Mouse (Mus musculus) heart, embryonic 10.5 days (tissue): ENCODE data around the gene Fibp. TPM values are rescaled to one million over a fixed set of nuclear protein-coding genes. Genes with fewer than 3 reads are reported as not detected.

Source experiments
- DNase-seq: peaks from one replicate; pipeline ENCODE4 v3.0.0-alpha.2; 2017; ENCODE audit warnings: low spot score
- H3K27ac ChIP-seq: fragments of 300-500 bp; sonication (generic); 2 replicates; pipeline ENCODE4 v1.5.1; 2016; ENCODE audit warnings: mild to moderate bottlenecking
- H3K27me3 ChIP-seq: fragments of 300-500 bp; sonication (generic); 2 replicates; pipeline ENCODE4 v1.6.1; 2016; ENCODE audit warnings: mild to moderate bottlenecking; ENCODE audit not compliant: poor library complexity, insufficient read depth, severe bottlenecking
- H3K36me3 ChIP-seq: fragments of 300-500 bp; sonication (generic); 2 replicates; pipeline ENCODE4 v1.6.1; 2016; ENCODE audit warnings: mild to moderate bottlenecking, moderate library complexity
- H3K4me1 ChIP-seq: fragments of 300-500 bp; sonication (generic); 2 replicates; pipeline ENCODE4 v1.6.1; 2016; ENCODE audit warnings: mild to moderate bottlenecking
- H3K4me3 ChIP-seq: fragments of 300-500 bp; sonication (generic); 2 replicates; pipeline ENCODE4 v1.5.1; 2016; ENCODE audit warnings: mild to moderate bottlenecking, moderate library complexity
- H3K9me3 ChIP-seq: fragments of 300-500 bp; sonication (generic); 2 replicates; pipeline ENCODE4 v1.6.1; 2016; ENCODE audit warnings: mild to moderate bottlenecking, moderate library complexity
- WGBS: fragments of 180-500 bp; shearing (Covaris S2); methylation state at CpG from one replicate; pipeline ENCODE4 v1.1.7; 2016; 5-methylcytosine and 5-hydroxymethylcytosine counted together
- polyA plus RNA-seq: library from polyadenylated mRNA; unstranded; fragments of >200 nt; fragmentation: Nextera tagmentation; extraction: Ambion mirVana; gene quantifications from 2 replicates; pipeline ENCODE4 v1.2.1, GENCODE M21; 2016

The Fibp gene
- polyA plus RNA-seq, 1 experiment from 2014 or later = 87.9 TPM

DNA sequence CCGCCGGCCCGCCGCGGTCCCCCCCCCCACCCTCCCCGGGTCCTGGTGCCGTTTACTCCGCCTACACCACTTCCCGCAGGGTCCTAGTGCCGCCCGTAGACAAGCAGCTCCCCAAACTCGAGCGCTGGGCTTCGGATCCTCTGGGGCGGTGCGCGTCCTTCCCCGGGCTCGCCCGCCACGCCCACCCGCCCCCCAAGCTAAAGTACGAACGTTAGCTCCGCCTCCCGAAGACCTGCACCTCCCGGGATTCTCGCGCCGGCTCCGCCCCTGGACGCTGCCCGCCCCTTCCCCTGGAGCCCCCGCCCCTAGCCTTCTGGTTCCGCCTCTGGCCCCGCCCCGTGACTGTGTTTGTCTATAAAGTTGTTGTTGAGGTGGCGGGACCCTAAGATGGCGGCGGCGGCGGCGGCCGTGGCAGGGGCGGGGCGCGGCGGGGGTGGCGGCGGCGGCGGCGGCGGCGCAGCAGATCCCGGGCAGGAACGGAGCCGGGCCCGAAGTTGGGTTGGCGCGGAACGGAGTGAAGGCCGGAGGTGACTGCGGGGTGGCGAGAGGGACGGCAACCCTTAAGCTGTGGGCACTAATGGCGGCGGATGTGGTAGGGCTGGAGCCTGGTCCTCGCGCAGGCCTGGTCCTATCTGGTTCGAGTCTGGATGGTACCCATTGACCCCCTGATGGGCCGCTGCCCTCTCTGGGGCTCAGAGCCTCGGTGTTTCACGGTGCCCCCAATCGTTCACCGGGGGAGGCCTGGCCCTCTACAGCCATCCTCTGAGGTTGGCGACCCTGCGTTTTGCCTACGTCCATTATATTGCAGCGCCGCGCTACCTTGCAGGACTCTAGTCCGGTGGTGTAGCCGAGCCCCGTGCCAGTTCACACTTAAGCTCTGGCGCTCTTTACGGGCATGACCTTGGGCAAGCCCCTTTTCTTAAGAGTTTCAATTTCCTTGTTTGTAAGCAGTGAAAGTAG, 35.4 kb upstream of the Fibp start, which contains the start of the genes Drap1 and AI837181:
Drap1 (minus strand) TSS at position 198 of the 960 bp plus-strand sequence.
AI837181 (plus strand) TSS at position 363 of the 960 bp plus-strand sequence.
- H3K27me3 ChIP-seq = no peaks in the 10 kb centered on the region
- peaks cover 30% of the 10 kb centered on the region for H3K4me1 ChIP-seq
- peak within 1 kb of the TSS; percentile 95 for H3K27ac ChIP-seq
- peak within 1 kb of the TSS; percentile 84 for H3K4me3 ChIP-seq
- no peaks in the 10 kb centered on the region for H3K9me3 ChIP-seq
- DNase-seq = peak; percentile 99
- peaks cover 46% of the 10 kb centered on the region for H3K36me3 ChIP-seq
- WGBS = under 1% methylated on average over 73 of the region's 87 CpGs

DNA sequence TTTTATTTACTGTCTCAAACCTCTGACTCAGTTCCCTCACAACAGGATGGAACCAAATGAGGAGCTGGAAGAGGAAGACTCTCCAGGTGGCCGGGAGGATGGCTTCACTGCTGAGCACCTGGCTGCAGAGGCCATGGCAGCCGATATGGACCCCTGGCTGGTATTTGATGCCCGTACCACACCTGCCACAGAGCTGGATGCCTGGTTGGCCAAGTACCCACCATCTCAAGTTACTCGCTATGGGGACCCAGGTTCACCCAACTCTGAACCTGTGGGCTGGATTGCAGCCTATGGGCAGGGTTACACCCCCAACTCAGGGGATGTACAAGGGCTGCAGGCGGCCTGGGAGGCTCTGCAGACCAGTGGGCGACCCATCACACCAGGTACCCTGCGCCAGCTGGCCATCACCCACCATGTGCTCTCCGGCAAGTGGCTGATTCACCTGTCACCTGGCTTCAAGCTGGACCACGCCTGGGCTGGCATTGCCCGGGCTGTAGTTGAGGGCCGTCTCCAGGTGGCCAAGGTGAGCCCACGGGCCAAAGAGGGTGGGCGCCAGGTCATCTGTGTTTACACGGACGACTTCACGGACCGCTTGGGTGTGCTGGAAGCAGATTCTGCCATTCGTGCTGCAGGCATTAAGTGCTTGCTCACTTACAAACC, 34.4 kb upstream of the Fibp start:
- Histone ChIP-seq H3K27me3 (no peaks in the 10 kb centered on the region), H3K4me3 (peak overlapping the region; percentile 84), H3K36me3 (peaks cover 36% of the 10 kb centered on the region), H3K9me3 (no peaks in the 10 kb centered on the region), H3K27ac (peak overlapping the region; percentile 95), H3K4me1 (peaks cover 30% of the 10 kb centered on the region)
- DNase-seq = no peak
- WGBS = 87% methylated on average over 18 of the region's 18 CpGs

DNA sequence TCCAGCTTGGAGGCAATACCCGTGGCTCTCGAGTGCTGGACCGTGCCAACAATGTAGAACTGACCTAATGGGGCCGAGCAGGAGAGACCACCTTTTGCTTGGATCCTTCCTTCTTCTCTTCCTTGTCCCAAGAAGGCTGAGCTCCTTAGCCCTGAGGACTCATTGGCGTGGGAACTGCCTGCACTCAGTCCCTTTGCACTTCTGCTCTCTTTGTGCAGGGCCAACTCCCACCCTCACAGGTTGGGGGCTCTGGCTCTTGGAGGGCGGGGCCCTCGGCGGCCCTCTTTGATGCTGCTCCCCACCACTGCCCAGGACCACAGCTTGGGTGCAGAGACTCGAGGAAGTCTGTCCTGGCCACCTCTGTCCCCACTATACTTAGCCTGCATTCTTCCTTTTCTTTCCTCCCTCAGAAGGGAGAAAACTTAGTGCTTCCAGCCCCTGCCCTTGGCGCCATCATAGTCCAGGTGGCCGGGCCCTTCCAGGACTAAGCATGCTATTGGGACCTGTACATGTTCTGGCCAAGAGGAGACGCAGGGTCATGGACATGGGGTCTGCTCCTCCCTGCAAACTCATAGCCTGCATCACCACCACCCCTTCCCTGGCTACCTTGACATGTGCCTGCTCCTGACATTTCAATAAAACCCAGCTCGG, 33.6 kb upstream of the Fibp start:
- Histone ChIP-seq H3K27ac (no peak overlapping the region; the same call in 1 of the 2 replicates), H3K27me3 (no peaks in the 10 kb centered on the region), H3K9me3 (no peaks in the 10 kb centered on the region), H3K4me3 (peak overlapping the region; percentile 84; the same call in 1 of the 2 replicates), H3K36me3 (peaks cover 29% of the 10 kb centered on the region), H3K4me1 (peaks cover 30% of the 10 kb centered on the region)
- whole genome bisulfite sequencing = 91% methylated on average over 13 of the region's 13 CpGs
- no peak for DNase-seq

DNA sequence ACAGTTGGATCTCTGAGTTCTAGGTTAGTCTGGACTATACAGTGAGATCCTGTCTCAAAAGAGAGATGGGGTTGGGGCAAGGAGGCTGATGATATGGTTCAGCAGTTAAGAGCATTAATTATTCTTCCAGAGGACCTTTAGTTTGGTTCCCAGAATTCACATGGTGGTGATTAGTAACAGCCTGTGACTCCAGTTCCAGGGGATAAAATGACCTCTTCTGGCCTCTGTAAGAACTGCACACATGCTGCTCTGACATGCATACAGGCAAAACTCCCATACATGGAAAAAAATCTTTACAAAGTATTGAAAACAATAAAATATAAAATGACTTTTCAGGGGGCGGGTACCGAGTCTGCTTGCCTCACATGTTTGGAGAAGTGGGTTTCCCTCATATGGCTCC, 32.3 kb upstream of the Fibp start:
- Histone ChIP-seq H3K27ac (no peak overlapping the region), H3K36me3 (peaks cover 17% of the 10 kb centered on the region), H3K4me3 (no peak overlapping the region), H3K4me1 (peaks cover 32% of the 10 kb centered on the region), H3K9me3 (no peaks in the 10 kb centered on the region), H3K27me3 (no peaks in the 10 kb centered on the region)
- DNase-seq = no peak
- 72% methylated on average over 2 of the region's 2 CpGs for WGBS

DNA sequence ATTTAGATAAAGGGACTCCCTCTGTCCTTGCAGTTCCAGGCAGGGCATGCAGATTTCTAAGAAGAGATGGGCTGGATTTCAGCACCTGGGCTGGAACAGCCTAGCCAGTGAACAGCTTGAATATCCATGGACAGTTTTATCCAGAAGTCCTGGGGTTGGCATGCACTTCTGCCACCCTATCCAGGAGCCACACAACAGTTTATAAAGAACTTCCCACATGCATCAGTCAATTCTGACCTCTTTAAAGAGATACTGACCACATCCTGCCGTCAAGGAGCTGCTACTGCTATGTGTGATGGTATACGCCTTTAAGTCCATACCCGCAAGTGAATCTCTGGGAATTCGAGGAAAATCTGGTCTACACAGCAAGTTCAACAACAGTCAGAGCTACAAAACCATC, 31.2 kb upstream of the Fibp start:
- 0 out of 2 replicates have a peak, but pooled peaks cover 2% of the 10 kb centered on the region for H3K27me3 ChIP-seq
- no peak overlapping the region for H3K27ac ChIP-seq
- H3K4me1 ChIP-seq = peaks cover 33% of the 10 kb centered on the region
- 70% methylated on average over 4 of the region's 4 CpGs for WGBS
- peaks cover 17% of the 10 kb centered on the region for H3K36me3 ChIP-seq
- H3K4me3 ChIP-seq = no peak overlapping the region
- DNase-seq = no peak
- no peaks in the 10 kb centered on the region for H3K9me3 ChIP-seq

DNA sequence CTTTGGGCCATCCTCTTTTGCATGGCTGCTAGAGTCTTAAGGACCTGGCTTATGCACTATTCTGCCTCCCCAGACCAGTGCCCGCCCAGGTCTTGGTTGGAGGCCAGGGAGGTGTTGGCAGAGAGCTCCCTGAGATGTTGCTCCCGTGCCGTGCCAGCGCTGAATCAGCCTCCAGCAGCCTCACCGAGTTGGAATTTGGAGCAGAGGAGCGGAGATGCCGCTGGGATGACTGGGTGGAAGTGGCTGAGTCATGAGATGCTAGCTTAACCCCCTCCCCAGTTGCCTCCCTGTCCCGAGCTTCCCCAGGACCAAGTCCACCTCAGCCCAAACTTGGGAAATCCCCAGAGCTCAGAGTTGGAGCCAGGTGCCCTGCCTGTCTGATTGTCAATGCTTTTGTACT, 30.6 kb upstream of the Fibp start:
- Histone ChIP-seq H3K9me3 (no peaks in the 10 kb centered on the region), H3K27ac (no peak overlapping the region), H3K36me3 (peaks cover 17% of the 10 kb centered on the region), H3K4me3 (no peak overlapping the region), H3K27me3 (0 out of 2 replicates have a peak, but pooled peaks cover 5% of the 10 kb centered on the region), H3K4me1 (peaks cover 36% of the 10 kb centered on the region)
- no peak for DNase-seq
- 70% methylated on average over 8 of the region's 8 CpGs for WGBS

DNA sequence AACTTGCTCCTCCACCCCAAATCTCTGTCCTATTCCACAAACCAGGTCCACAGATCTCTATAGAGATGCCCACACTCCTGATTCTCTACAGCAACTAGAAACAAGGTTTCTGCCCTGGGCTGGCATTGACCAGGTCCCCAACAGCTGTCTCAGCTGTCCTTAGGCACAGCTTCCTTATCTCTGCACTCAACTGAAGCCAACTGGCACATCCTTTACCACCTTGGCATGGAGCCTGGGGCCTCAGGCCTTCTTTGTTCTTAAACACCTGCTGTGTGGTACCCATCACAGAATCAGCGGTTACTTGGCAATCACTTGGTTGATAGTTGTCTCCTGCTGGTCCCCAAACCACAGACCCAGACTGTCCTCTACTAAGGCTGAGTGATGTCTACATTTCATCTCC, 30.0 kb upstream of the Fibp start:
- Histone ChIP-seq H3K4me3 (no peak overlapping the region), H3K36me3 (peaks cover 17% of the 10 kb centered on the region), H3K4me1 (peaks cover 36% of the 10 kb centered on the region), H3K9me3 (no peaks in the 10 kb centered on the region), H3K27ac (no peak overlapping the region), H3K27me3 (0 out of 2 replicates have a peak, but pooled peaks cover 5% of the 10 kb centered on the region)
- WGBS = 86% methylated on average over 1 of the region's 1 CpGs
- no peak for DNase-seq

DNA sequence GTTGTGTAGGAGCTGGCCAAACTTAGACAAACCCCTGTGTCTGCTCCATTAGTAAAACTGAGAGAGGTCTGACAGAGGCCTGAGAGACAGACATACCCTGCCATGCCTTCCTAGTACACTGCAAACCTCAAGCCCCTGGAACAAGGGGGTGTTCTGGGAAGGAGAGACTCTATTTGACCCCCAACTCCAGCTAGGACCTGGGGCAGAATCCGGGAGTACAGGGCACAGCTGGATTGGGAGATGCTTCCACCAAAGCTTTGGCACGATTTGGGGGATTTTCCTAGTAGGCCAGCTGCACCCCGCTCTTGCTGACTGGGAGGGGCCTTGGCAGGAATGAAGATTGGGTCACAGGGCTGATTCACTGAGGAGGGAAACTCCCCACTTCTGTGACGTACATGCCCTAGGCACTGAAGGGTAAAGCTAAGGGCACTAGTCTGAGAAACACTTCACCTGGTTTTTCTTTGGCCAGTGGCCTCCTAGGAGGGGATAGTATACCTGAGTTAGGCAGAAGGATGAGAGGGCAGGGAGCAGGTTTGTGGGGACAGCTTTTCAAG, 28.4 kb upstream of the Fibp start:
- H3K36me3 ChIP-seq = peaks cover 6% of the 10 kb centered on the region
- H3K4me1 ChIP-seq = peaks cover 22% of the 10 kb centered on the region
- no peak overlapping the region for H3K27ac ChIP-seq
- DNase-seq = no peak
- H3K4me3 ChIP-seq = no peak overlapping the region
- 0 out of 2 replicates have a peak, but pooled peaks cover 6% of the 10 kb centered on the region for H3K27me3 ChIP-seq
- no peaks in the 10 kb centered on the region for H3K9me3 ChIP-seq
- WGBS = 62% methylated on average over 4 of the region's 4 CpGs

DNA sequence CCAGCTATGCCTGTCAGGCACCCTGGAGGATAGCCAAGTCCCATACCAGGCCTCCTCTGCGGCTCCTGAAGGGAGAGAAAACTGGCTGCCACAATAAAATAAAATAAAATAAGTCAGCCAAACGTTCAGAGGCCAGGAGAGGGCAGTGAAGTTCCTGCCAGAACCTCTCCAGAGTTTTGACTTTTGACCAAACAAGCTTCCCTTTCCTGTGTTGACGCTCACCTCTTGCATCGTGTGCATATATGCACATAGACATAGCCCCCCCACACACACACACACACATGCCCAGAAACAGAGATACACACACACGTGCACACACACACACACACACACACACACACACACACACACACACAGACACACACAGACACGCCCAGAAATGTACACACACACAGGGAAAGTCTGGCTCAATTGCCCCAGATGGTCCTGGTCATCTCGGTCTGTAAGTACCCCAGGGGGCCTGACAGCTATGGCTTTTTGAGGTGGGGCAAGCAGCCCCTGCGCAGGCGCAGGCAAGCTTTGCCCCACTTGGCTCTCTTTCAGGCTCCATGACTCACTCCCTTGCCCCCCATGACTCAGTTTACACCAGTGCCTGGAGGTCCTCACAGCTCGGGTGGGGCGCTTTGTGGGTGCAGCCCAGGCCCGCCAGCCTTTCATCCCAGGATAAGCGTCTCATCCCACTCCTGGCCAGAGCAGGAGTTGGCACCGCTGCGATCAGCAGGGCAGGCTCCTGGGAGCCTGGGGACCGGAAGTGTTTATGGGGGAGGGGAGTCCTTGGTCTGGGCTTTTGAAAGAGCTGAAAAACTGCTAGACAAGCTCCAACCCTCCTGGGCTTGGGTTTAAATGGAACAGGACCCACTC, 27.2 kb upstream of the Fibp start:
- no peaks in the 10 kb centered on the region for H3K9me3 ChIP-seq
- peak overlapping the region; percentile 61 for H3K4me3 ChIP-seq
- WGBS = 11% methylated on average over 16 of the region's 16 CpGs
- H3K4me1 ChIP-seq = peaks cover 20% of the 10 kb centered on the region
- H3K27ac ChIP-seq = peak overlapping the region; percentile 90
- H3K36me3 ChIP-seq = no peaks in the 10 kb centered on the region
- H3K27me3 ChIP-seq = 0 out of 2 replicates have a peak, but pooled peaks cover 12% of the 10 kb centered on the region
- DNase-seq = peak; percentile 80

DNA sequence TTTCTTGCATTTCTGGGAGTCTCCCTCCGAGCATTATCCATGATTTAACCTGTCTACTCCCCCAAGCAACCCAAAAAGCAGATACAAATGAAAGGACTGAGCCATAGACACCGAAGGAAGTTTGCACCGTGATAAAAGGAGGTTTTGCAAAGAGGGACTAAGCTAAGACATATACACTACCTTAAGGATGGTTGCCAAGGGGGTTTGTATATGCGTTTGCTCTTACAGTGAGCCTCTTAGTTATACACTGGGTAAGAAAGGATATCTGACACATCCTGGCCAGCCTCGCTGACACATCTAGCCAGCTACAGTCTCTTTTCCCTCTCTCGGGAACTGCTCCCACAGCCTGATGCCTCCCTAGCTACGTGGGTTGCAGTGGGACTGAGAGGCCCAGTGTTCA, 26.5 kb upstream of the Fibp start:
- H3K4me3 ChIP-seq = peak overlapping the region; percentile 61
- peak overlapping the region; percentile 90 for H3K27ac ChIP-seq
- 54% methylated on average over 7 of the region's 7 CpGs for WGBS

DNA sequence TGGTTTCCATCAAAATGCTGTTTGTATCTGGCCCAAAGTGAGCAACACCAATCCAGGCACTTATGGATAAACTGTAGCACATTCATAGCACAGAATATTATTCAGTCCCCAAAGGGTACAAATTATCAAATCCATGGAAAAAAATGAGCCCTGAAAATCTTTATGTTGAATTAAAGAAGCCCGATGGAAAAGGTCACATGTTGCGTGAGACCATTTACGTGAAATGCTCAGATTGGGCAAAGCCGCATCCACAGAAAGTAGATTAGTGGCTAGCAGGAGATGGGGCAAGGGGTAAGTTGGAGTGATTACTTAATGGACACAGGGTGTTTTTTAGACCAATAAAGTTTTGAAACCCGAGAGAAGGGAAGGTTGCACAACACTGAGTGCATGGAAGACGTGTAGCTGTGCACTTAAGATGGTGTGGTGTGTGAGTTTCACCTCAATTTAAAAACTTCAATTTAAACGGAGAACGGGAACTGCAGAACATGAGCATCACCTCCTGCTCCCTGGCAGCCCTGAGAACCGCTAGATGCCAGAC, 16.0 kb upstream of the Fibp start:
- Histone ChIP-seq H3K36me3 (no peaks in the 10 kb centered on the region), H3K4me3 (no peak overlapping the region), H3K9me3 (no peaks in the 10 kb centered on the region), H3K27ac (no peak overlapping the region), H3K4me1 (peaks cover 19% of the 10 kb centered on the region), H3K27me3 (peaks cover 53% of the 10 kb centered on the region)
- DNase-seq = no peak
- 65% methylated on average over 9 of the region's 9 CpGs for WGBS

More for the DNA sequence above, 26.5 kb upstream of the Fibp start:
- H3K27me3 ChIP-seq = 0 out of 2 replicates have a peak, but pooled peaks cover 12% of the 10 kb centered on the region
- no peaks in the 10 kb centered on the region for H3K9me3 ChIP-seq
- H3K36me3 ChIP-seq = no peaks in the 10 kb centered on the region
- peaks cover 20% of the 10 kb centered on the region for H3K4me1 ChIP-seq
- no peak for DNase-seq
